Mouse (Mus musculus): ENCODE data around the gene Olfr204. TPM values are rescaled to one million over a fixed set of nuclear protein-coding genes. Genes with fewer than 3 reads are reported as not detected.

The Olfr204 gene
- not detected in 2 replicates for polyA plus RNA-seq (2012; rRNA removed)

DNA sequence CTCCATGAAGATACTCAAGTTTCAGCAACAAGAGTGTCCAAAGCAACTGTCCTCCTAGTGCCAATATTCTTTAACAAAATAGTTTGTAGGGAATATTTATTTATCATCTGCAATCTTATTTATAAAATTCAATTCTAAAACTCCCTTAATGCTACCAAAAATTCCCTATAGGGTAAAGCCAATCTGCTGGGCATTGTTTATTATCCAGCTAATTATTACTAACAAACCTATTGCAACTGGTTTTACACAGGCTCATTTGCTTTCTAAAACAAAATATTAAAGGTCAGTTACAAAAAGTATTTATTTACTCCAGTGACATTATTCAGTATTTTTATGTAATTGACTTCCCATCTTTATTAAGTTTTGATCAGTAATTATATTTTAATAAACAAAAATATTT, at the start of gene Olfr204:
Olfr204 (minus strand) TSS at position 101 of the 400 bp plus-strand sequence.

DNA sequence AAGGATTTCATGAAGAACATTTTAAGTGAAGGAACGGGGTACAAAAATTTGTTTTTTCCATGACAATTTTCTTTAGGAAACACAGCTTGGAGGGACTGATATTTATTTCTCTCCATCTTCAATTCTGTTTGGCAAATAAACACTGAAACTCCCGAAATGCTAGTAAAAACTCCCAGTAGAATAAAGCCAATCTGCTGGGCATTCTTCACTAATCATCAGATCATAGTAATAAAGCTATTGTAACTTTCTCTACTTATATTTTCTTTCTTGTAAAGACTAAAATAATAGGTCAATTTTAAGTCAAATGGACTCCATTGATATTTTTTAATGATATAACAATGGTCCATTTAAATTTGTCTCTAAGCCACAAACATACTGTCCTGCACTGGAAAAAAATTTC, 45.8 kb upstream of the Olfr204 start, which contains the start of gene Olfr209:
Olfr209 (minus strand) TSS at position 101 of the 400 bp plus-strand sequence.

DNA sequence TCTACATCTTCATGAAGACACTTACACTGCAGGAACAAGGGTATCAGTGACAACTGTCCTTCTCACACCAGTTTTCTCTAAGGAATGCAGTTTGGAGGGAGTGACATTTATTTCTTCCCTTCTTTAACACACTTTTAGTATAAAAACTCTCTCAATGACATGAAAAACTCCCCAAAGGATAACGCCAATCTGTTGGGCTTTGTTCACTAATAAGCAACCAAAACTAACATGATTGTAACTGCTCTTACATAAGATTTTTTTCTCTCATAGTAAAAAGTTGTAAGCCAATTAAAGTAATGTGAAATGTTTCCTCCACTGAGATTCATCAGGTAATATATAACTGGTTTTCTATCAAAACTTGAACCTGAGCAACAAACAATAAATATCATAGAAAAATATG, 31.1 kb upstream of the Olfr204 start, which contains the start of gene Olfr206:
Olfr206 (minus strand) TSS at position 101 of the 400 bp plus-strand sequence.

DNA sequence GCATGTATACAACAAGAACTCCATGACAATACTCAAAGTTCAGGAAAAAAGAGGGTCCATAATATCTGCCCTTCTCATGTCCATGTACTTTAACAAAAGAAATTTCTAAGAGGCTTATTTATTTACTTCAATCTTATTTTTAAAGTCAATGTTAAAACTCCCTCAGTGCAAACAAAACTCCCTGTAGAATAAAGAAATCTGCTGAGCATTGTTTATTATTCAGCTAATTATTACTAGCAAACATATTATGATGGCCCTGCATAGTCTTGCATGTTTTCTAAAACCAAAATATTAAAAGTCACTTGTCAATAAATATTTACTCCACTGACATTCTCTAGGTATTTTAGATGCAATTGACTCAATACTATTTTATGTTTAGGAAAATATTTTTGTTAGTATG, 13.0 kb upstream of the Olfr204 start, which contains the start of gene Olfr205:
Olfr205 (minus strand) TSS at position 101 of the 400 bp plus-strand sequence.

DNA sequence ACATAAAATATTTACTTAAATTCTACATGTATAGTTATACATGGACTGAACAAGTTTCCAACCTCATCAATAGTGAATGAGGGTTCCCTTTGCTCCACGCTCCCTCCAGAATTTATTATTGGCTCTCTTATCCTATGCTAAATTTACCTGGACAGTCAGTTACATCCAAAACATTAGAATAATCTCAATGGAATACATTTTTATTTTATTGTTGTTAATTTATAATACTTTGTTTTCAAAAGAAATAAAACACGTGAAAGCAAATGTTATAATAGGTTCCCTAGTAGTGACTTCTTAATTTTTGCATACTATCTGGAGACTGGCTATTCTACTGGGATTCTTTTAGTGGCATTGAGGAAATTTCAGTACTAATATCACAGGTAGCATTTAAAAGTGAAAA, 19.5 kb downstream of the Olfr204 start, which contains the start of gene Olfr203:
Olfr203 (plus strand) TSS at position 301 of the 400 bp plus-strand sequence.

DNA sequence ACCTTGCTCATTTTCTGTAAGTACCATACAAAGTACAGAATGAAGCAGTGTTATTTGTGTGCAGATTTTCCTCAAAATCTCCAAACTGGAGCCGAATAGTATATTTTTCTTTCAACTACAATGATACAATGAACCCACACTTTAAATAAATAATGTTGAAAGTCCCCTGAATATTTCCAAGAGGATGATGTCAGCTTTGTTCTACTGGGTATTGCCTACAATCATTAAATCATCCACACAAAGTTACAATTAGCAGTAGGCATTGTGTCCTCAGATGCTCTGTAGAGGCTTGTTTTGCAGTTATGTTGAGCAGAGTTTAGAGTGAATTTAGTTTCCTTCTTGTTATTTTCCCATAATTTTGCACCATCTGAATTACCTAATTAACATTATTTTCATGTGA, 31.4 kb downstream of the Olfr204 start, which contains the start of gene Olfr202:
Olfr202 (minus strand) TSS at position 101 of the 400 bp plus-strand sequence.

DNA sequence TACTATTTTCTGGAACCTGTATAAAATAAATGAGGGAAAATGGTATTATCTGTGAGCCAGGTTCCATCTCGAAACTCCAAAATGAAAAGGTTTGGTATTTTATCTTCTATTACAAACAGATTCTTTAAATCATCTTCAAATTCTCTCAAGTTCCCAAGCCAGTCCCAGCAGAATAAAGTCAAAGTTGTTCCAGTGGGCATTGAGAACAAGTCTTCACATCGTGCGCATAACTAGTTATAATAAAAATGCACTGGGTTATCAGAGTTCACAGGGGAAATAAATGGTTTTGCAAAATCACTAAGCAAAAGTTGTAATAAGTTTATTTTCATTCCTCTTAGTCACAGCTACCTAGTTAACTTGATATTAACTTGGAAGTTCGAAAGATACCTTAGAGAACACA, 45.5 kb downstream of the Olfr204 start, which contains the start of gene Olfr201:
Olfr201 (minus strand) TSS at position 101 of the 400 bp plus-strand sequence.

Other genes with a start within 250 kb of the Olfr204 start
- gene Olfr190, start 240.2 kb downstream of the Olfr204 start, polyA plus RNA-seq (2012; rRNA removed): not detected in 2 replicates
- gene Olfr191, start 228.4 kb downstream of the Olfr204 start, polyA plus RNA-seq (2012; rRNA removed): not detected in 2 replicates
- not detected in 2 replicates for gene Olfr193, start 206.4 kb downstream of the Olfr204 start, polyA plus RNA-seq (2012; rRNA removed)
- not detected in 2 replicates for gene Olfr194, start 197.2 kb downstream of the Olfr204 start, polyA plus RNA-seq (2012; rRNA removed)
- not detected in 2 replicates for gene Olfr195, start 171.2 kb downstream of the Olfr204 start, polyA plus RNA-seq (2012; rRNA removed)
- gene Olfr196, start 147.8 kb downstream of the Olfr204 start, polyA plus RNA-seq (2012; rRNA removed): not detected in 2 replicates
- not detected in 2 replicates for gene Olfr198, start 114.7 kb downstream of the Olfr204 start, polyA plus RNA-seq (2012; rRNA removed)
- not detected in 2 replicates for gene Olfr199, start 98.5 kb downstream of the Olfr204 start, polyA plus RNA-seq (2012; rRNA removed)
- not detected in 2 replicates for gene Olfr201, start 45.6 kb downstream of the Olfr204 start, polyA plus RNA-seq (2012; rRNA removed)
- gene Olfr202, start 31.5 kb downstream of the Olfr204 start, polyA plus RNA-seq (2012; rRNA removed): not detected in 2 replicates
- gene Olfr203, start 19.4 kb downstream of the Olfr204 start, polyA plus RNA-seq (2012; rRNA removed): not detected in 2 replicates
- not detected in 2 replicates for gene Olfr205, start 12.9 kb upstream of the Olfr204 start, polyA plus RNA-seq (2012; rRNA removed)
- gene Olfr206, start 31.0 kb upstream of the Olfr204 start, polyA plus RNA-seq (2012; rRNA removed): not detected in 2 replicates
- not detected in 2 replicates for gene Olfr209, start 45.7 kb upstream of the Olfr204 start, polyA plus RNA-seq (2012; rRNA removed)
- not detected in 2 replicates for gene Gabrr3, start 89.1 kb upstream of the Olfr204 start, polyA plus RNA-seq (2012; rRNA removed)
- gene Riox2, start 153.5 kb upstream of the Olfr204 start, polyA plus RNA-seq (2012; rRNA removed): 4.3 and 6.8 TPM in 2 replicates

Data from colon, adult 2 months (tissue).